Mouse (Mus musculus) kidney, postnatal 36 days (tissue): ENCODE measurements around the gene Zfhx3.

Source experiments
- DNase-seq, 2 experiments: peaks; one replicate each; pipeline ENCODE4 v3.0.0; 2021 to 2022; ENCODE audit warnings: mixed read lengths in 2 of 2

The Zfhx3 gene

DNA sequence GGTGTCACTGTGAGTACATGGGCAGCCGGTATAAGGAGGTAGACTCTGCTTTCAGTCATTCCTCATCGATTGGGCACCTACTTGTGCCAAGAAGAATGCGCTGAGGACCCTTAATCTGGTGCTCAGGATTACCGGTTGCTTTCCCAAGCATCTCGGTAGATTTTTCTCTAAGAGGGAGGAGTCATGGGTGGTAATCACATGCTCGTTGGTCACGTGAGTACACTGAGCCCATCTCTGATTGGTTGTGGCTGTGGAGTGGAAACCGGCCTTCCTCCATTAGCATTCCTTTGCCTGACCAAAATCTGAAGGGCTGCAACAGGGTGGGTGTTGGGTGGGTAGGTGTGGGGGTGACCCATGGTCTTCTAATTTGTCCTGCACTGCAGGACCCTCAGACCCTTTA lies 421.4 kb downstream of the Zfhx3 start:
- DNase-seq = no peak

DNA sequence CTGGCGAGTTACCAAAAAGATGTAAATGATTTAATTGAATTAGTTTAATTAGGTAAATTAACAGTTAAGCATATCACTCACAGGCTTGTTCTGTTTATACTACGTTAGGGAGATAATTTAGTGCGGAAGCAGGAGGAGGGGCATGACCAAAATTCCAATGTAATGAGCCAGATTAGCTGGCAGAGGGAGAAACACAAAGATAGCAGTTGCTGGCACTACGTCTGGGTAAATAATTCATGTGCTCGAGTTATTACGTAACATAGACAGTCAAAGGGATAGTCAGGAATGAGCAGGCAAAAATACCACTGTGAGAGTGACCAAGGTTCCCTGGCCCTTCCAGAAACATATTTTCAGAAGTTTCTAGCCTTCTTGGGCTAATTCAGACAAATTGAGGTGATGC lies 426.6 kb downstream of the Zfhx3 start:
- DNase-seq = peak; percentile 35 to 62

DNA sequence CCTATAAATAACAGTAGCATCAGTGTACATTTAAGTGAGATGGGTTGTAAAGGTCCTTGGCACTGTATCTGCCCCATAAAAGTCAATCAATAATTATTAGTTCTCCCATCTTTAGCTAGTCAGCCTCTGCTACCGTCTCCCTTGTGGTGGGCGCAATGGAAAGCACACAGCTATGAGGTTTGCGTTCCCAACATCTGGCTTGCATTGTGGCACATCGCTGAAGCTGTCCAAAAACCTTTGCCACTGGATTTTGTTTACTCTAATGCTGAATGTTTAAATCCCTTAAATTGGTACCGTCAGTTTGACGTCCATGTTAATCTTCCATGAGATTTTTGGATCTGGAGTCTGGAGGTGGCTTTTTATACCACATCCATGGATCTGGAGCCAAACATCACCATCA lies 428.3 kb downstream of the Zfhx3 start:
- no peak for DNase-seq

DNA sequence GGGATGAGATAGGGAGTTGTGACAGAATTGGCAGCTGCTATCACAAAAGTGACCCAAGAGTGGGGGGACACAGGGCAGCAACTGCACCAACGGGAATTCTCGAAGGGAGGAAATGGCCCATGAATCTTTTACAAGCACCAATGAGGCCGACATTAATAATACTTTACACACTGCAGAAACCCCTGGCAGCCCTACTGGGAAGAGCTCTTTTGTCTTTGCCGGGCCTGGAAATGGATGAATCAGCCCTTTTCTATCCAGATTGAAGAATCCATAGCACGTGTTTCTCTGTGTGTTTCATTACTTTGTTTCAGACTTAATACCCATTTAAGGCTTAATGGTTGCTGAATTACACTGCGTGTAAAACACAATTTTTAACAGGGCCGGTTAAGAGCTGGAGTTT lies 430.6 kb downstream of the Zfhx3 start:
- DNase-seq = no peak

DNA sequence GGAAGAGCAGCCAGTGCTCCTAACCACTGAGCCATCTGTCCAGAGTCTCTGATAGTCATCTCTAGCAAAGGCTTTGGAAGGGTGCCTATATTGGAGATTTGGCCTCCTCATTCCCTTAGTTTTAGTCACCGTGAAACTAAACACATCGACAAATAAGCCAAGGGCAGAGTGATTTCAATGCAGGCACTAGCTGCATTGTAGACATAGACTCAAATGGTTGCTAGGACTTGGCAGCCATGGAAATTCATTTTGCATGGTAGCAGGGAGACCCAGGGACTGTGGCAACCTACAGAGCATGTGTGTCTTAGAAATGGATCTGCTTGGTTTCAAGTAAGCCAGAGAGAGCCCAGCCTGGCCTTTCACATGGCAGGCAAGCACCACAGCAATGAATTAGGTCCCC lies 435.6 kb downstream of the Zfhx3 start:
- DNase-seq = no peak

DNA sequence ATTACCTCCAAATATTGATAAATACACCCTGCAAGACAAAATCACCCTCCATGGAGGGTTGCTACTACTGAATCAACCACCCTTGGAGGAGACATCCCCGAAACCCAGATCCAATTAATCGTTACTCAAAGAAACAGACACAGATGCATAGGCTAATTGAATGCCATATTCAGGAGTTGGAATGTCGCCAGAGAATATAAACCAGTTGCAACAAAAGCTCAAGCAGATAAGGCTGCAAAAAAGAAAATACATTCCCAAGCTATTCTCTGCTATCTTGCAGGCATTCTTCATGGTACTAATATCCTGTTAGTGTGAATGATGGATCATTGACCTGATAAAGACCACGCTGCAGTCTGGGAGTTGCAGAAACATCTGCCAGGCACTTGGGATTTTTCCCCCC lies 440.7 kb downstream of the Zfhx3 start:
- no peak for DNase-seq

DNA sequence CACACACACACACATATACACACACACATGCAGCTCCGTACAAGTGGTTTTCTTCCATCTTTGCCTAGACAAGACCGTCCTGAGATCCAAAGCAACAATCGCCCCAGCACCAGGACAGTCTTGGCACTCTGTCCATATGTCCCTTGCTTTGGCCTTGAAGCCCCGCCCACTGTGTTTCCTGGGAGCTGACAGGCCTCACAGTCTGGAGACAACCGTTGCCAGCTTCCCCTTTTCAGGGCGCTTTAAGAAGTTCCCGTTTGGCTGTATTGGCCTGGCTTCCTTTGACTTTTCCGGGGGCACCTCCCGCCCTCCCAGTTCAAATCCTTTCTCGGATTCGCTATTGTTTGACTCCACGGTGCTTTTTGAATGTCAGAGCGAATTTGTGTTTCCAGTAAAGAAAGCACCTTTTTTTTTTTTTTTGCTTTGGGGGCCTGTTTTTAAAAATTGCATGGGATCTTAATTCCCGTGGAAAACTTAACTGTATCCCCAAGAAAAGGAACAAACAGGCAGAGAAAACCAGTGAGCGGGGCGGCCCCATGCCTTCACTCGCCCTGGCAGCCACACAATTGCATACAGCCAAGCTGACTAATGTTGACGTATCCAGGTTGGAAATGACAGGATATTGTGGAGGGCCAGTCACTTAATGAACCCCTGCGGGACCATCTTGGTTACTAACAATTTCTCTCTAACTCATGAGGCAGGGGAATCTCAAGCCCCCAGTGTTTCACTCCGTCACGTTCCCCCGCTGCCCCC lies 444.9 kb downstream of the Zfhx3 start:
- peak; percentile 17 to 51 for DNase-seq

DNA sequence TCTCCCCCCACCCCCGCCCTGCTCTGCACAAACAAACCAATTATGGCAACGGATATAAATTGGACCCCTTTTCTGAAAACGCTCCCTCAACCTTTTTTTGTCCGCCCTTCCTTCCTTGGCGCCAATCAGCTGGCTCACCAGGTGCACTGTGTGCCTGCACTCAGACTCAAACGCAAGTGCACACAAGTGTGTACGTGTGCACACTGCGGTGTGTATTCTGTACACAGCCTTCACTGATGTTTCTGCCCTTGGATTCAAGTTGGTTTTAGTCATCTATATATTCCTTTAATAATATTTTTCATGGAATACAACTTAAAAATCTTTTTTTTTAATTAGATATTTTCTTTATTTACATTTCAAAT lies 445.4 kb downstream of the Zfhx3 start:
- no peak for DNase-seq

DNA sequence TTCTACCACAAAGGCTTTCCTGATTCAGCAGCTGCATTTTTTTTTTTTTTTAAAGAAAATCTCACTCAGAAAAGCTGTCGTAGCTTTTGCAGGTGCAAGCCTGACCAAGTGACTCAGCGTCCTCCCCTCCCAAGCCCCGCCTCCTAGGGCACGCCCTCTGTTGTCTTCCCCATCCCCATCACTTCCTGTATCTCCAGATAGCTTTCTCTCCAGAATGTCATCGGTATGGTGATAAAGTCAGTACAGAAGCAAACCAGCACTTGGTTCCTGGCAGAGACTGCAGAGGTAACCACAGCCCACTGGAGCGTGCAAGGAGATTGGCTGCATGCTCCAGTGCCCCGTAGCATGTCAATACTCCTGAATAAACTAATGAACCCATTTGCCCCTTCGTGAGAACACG lies 450.5 kb downstream of the Zfhx3 start:
- DNase-seq = peak in 1 of 2 experiments; percentile 22

DNA sequence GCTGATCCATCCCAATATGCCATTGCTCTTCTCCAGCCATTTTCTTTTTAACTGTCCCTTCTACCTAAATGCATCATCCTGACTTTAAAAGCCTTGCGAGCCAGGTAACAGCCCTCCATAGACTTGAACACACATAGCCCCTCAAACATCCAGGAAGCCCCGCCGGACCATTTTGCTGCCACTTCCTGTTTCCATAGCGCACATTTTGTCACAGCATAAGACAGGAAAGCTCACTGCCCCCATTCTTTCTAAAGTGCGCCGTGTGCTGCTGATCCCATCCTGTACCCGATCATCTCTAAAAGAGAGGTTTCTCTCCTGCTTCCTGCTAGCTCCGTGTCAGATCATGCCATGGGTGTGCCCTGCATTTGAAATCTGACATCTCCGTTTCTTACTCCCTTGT lies 459.7 kb downstream of the Zfhx3 start:
- DNase-seq = no peak

DNA sequence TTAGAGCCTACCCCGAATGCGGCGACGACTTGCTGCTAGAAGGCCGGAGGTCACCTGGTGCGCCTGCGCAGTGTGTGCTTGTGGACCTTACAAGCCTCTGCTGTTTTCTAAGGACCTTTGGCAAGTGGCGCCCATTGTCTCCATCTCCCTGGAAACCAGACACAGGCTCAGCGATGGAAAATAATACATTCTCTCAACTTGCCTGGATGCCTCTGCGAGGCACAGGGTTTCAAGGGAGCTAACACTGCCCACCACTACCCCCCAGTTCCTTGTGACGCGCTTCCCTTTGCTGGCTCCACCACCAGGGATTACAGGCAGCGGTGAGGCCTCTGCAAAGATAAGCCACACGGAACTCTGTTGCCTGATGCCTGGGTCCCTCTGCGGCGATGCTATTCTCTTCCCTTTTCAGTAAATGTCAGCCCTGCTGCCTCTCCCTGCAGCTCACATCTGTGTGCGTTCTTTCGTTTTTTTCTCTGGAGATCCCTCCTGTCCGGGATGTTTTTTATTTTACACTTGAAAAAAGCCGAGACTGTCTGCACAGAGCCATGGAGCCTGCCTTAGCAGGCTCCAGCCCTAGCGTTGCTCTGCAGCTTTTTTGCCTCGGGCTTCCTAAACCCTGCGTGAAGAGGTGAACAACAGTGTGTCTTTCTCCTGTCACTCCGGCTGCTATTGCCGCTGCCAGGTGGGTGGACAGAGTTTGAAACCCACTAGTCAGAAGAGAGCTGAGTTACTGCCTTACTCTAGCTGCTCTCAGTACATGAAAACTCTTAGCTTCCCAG lies 464.5 kb downstream of the Zfhx3 start:
- DNase-seq = no peak

DNA sequence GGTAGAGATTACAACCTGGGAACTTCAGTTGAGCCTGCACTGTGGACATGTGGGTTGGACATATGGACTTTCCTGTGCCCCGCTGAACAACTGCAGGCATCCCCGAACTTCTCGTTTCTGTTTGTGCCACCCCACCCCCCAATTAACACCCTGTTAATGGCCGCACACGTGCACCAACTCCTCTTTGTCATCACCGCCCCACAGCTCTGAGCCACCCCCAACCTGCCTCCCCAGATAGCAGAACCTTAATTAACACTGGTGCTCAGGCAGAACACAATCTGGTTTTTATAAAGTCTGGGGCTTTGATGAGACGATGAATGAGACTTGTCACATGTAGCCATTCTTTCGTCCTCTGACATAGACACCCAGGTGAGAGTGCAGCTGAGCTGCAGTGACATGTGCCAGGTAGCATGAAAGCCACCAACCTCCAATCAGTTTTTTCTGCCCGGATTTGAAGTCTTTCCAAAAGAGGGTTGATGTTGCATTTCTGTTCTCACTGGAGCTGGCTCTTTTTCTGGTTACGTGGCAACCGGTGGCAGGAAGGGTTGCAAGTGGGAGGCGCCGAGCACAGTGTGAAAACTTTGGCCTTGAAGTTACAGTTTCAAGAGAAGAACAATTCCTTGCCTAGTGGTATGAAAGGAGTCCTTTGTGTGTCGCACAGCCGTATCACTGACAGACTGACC lies 476.9 kb downstream of the Zfhx3 start:
- no peak for DNase-seq

DNA sequence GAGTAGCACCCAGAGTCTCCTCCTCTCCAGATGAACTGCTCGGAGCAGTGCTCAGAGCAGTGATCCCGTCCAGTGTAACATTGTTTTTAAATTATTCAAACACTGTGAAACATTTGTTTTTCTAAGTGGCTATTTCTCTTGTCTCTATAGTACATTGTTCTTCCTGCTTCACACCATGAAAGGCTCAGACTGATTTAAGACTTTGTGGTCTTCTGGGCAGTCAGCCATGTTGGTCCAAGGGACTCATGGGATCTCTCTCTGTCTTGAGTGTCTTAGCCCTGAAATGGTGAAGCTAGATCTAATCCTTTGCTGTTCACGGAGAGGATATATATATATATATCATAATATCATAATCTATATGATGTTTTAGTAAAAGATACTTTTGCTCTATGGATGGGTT lies 480.1 kb downstream of the Zfhx3 start:
- DNase-seq = no peak

DNA sequence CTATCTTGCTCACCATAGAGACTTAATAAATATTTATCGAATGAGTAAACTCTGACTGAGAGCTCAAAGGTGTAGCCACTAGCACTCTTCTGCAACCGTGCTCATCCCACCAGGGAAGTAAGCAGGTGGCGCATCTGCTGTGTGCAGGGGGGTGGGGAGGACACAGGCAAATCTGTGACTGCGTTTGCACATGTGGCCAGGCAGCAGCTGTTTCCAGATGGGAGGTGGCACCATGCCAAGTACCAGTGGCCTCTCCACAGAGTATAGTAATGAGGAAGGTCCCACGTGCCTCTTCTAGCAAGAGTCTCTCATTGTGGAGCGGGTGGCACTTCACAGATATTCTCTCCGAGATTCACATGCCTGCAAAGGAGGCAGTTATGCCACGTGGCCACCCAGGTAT lies 481.9 kb downstream of the Zfhx3 start:
- peak; percentile 5 to 33 for DNase-seq

DNA sequence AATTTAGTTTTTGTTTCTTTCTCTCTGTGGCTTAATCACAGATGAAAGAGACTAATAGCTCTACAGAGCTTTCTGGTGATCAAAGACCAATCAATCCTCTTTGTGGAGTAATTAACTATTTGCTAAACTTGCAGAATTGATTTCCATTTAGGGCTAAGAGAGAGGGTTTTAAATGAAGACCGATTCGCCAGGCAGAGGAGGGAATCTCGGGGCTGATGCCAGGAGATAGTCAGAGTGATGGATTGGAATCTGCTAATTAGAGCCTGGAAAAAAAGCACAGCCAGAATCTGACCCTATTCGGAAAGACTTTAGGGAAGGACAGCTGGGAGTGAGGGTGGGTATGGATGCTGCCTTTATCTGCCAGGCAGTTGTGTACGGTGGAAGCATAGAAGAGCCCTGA lies 490.9 kb downstream of the Zfhx3 start:
- no peak for DNase-seq

DNA sequence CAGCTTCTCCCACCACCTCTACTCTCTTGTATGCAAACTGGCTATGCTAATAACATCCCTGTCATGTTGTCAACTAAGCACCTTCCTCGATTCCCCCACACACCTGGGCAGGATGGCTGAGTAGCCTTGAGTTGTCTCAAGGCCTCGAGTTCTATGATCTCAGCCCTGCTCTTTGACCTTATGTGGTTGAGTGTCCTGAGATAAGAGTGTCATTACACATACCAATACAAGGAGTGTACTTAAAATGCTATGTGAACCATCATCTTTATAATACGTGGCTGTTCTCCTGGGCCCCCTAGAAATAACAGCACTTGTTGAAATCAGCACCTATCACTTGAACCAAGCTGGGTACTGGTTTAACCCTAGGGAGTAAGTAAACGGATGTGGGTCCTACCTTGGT lies 492.1 kb downstream of the Zfhx3 start:
- no peak for DNase-seq

DNA sequence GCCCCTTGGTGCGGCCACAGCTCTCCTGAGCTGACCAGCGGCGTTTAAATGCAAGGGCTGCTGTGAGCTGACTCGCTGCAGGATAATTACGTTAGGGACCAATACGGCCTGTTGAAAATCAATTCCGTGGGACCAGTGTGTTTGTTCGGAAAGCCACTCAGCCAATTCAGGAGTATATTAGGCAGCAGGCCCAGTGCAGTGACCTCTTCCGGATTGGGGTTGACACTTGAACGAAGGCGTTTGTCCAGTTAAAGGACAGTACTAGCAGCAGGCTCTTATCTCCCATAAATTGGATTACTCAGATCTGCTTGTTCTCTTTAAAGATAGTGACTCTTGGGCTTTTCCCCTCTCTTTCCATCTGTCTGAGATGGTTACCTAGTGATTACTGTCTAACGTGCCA lies 493.9 kb downstream of the Zfhx3 start:
- DNase-seq = peak; percentile 4 to 15

DNA sequence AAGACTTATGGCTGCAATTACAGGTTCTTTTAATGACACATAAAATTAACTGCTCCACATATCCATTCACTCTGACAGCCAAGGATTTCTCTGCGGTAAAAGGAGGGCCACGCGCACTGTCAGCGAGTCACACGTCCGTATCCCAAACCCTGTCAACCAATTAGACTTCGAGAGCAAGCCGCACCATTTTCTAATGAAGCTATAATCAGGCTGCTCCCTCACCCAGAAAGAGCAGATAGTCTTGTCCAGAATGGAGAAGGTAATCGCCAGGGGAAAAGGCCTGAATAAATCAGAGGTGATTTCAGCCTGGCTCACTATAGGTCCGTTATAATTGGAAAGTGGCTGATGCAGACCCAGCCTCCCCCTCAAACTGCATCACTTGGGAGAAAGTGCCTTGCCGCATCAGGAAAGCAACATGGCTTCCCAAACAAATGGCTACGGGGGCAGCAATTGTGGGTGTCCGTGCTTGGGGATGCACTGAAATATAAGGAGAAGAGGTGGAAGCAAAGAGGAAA lies 494.9 kb downstream of the Zfhx3 start:
- DNase-seq = no peak

DNA sequence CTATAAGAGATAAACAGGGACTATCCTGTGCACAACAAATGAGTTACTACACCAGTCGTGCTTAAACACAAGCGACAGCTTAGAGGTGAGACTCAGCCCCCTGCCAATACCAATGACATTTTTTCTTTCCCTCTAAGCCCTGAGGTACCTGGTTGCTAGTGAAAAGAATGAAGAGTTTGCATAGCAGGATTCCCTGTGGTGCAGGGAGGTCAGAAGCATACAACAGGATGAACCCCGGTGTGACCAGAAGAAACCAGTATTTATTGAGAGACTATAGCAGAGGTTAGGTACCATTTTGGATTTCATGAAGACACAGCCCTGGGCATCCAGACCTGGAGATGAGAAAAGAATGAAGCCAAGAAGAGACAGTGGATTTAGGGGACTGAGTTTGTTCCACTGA lies 498.0 kb downstream of the Zfhx3 start:
- DNase-seq = no peak

DNA sequence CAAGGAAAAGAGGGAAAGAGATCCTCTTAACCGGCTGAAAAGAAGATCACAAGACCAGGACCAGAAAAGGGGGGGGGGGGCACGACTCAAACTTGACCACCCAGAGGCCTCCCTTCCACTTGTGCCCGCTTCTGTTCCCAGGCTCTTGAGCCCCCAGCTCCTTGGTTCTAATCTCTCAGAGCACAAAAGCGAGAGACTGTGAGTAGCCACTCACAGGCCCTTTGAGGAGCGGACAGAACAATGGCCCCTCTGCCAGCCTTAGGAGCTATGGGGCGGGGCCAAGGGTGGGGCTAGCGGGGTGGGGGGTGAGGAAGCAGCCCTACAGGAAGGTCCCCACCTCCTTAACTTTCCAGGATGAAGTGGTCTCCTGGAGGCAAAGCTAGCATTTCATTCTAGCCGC lies 508.4 kb downstream of the Zfhx3 start:
- DNase-seq = no peak

DNA sequence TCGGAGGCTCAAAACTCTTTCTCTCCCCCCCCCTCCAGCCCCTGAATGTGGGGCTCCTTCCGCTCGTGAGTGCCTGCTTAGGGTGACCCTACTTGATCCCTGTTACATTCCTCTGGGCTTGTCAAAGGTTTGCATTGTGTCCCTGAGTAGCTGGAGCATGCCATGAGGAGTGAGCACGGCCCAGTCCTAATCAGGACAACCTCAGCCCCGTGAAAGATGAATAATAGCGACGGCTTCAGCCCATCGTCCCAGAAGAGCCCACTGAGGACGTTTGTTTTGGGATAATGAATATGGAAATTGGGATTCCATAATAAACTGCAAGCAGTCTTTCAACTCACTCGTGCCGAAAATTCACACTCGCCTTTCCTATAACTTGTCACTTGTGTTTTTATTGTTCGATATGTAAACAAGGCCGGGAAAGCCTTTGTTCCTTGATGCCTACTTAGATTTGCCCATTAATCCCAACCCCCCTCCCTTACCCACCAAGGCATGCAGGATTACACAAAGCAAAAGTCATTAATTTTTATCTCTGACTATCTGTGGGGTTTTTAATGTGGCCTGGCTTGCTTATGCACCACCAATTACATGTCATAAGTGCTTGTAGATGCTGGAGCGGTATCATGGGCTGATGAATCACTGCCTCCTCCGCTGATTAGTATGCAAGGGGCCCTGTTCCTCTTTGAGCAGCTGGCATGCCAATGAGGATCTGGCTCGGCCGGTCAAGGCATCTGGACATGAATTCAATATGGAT lies 512.3 kb downstream of the Zfhx3 start:
- DNase-seq = no peak

DNA sequence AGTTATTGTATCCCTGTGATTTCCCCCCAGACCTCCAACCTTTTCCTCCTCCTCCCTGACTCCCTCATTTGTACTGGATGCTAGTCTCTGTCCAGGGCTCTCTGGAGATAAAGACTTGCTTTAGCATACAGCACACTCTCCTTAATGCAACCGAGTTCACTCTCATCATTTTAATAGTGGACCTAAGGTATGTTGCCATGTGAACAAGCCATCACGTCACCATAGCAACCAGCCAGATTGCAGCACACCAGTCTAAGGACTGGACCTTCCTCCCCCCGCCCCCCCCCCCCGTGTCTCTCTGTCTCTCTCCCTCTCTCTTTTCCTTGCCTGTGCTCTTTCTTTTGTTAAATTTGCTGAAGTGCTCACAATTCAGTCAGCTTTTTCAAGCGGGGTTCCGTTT lies 524.2 kb downstream of the Zfhx3 start:
- no peak for DNase-seq
